Mouse (Mus musculus) embryonic stem cell, embryonic (primary cell): Measurements from ENCODE around the gene Ifitm2.
"Not testable (repeated sequence)": the region's sequence is repeated elsewhere in the genome, so short reads cannot be mapped to it uniquely, and the experiment has no call there.

ENCODE experiments used
- CTCF ChIA-PET, 4 experiments: fragments of 300-600 bp in 2 of 4; fragments of 350-600 bp in 2 of 4; sonication (Branson Sonifier 250); formaldehyde crosslinking; loops; one replicate each; lab custom pipeline; 2022; ENCODE audit warnings: inconsistent platforms in 2 of 4; lab: Charles Lee
- POLR2A ChIA-PET, 4 experiments: fragments of 300-600 bp in 2 of 4; fragments of 350-600 bp in 2 of 4; sonication (Branson Sonifier 250); formaldehyde crosslinking; loops; one replicate each; lab custom pipeline; 2022; ENCODE audit warnings: antibody characterized with exemption in 4 of 4, inconsistent platforms in 1 of 4; lab: Charles Lee

Ifitm2 gene

GRCm38 (mm10) chr7:140955758-140956555 is at the start of gene Ifitm2, which contains the start of gene Gm45717:
Gene Ifitm2, minus strand, starts transcription at chr7:140955987.
Gene Gm45717, minus strand, starts transcription at chr7:140955937.
- CTCF ChIA-PET: interaction anchor here in 1 of 4 experiments (1.2 to 1.5 kb wide), 3 partner anchors 12 to 92 kb away, joined by 3 to 7 read pairs (median 3); no protein-coding TSS in a partner anchor

GRCm38 (mm10) chr7:141003248-141004010 is 47.6 kb upstream of the Ifitm2 start:
- ChIA-PET CTCF (interaction anchor here in 1 of 4 experiments (0.6 kb wide), 1 partner anchor 48 kb away, joined by 3 read pairs; no protein-coding TSS in a partner anchor), POLR2A (interaction anchor here in 1 of 4 experiments (1.0 kb wide), 1 partner anchor 13 kb away, joined by 3 read pairs; no protein-coding TSS in a partner anchor)

More at GRCm38 (mm10) chr7:140955758-140956555, at the start of gene Ifitm2, which contains the start of gene Gm45717:
- POLR2A ChIA-PET: interaction anchor here (0.6 to 7.8 kb wide), 36 partner anchors 12 to 450 kb away, joined by 3 to 79 read pairs (median 4); partner anchors contain the start of genes Ifitm1 (in 2 of the 4), Pgghg (in 2 of the 4), Psmd13 (in 2 of the 4) and Sirt3 (in 2 of the 4)

- POLR2A ChIA-PET: interaction anchor here in 3 of 4 experiments (0.5 to 1.4 kb wide), 5 partner anchors 12 to 62 kb away, joined by 3 to 7 read pairs (median 5); no protein-coding TSS in a partner anchor
- CTCF ChIA-PET: interaction anchor here in 1 of 4 experiments (0.7 kb wide), 1 partner anchor 42 kb away, joined by 3 read pairs; no protein-coding TSS in a partner anchor
Observed at GRCm38 (mm10) chr7:141000881-141001708, 45.3 kb upstream of the Ifitm2 start.

GRCm38 (mm10) chr7:140998853-140999700 is 43.3 kb upstream of the Ifitm2 start:
- ChIA-PET CTCF (interaction anchor here in 1 of 4 experiments (0.7 kb wide), 1 partner anchor 52 kb away, joined by 3 read pairs; no protein-coding TSS in a partner anchor), POLR2A (interaction anchor here in 1 of 4 experiments (0.7 to 0.8 kb wide), 2 partner anchors 42 to 43 kb away, joined by 3 to 4 read pairs; no protein-coding TSS in a partner anchor)

- CTCF ChIA-PET: interaction anchor here in 3 of 4 experiments (0.6 to 1.7 kb wide), 4 partner anchors 13 to 89 kb away, joined by 3 to 4 read pairs (median 4); no protein-coding TSS in a partner anchor
Observed at GRCm38 (mm10) chr7:140997817-140998216, 42.0 kb upstream of the Ifitm2 start.

GRCm38 (mm10) chr7:140991117-140991689 is 35.4 kb upstream of the Ifitm2 start:
- ChIA-PET POLR2A (interaction anchor here (0.6 to 4.6 kb wide), 12 partner anchors 9 to 1778 kb away, joined by 3 to 26 read pairs (median 5); no protein-coding TSS in a partner anchor), CTCF (interaction anchor here in 3 of 4 experiments (0.5 to 2.5 kb wide), 5 partner anchors 17 to 75 kb away, joined by 3 to 11 read pairs (median 5); partner anchors contain the start of gene Ifitm1 (in 1 of the 3))

More at GRCm38 (mm10) chr7:140997817-140998216, 42.0 kb upstream of the Ifitm2 start:
- POLR2A ChIA-PET: interaction anchor here in 1 of 4 experiments (1.2 kb wide), 1 partner anchor 34 kb away, joined by 3 read pairs; no protein-coding TSS in a partner anchor

GRCm38 (mm10) chr7:140990622-140991021 is 34.8 kb upstream of the Ifitm2 start:
- ChIA-PET CTCF (interaction anchor here in 3 of 4 experiments (0.6 to 2.5 kb wide), 5 partner anchors 18 to 140 kb away, joined by 3 to 11 read pairs (median 5); partner anchors contain the start of gene Ifitm1 (in 1 of the 3)), POLR2A (interaction anchor here (0.6 to 4.6 kb wide), 23 partner anchors 8 to 1777 kb away, joined by 3 to 26 read pairs (median 4); partner anchors contain the start of genes Gm45785 (in 1 of the 4) and Ric8a (in 1 of the 4))

- ChIA-PET CTCF (interaction anchor here in 3 of 4 experiments (0.6 to 2.5 kb wide), 6 partner anchors 18 to 139 kb away, joined by 3 to 11 read pairs (median 5); partner anchors contain the start of gene Ifitm1 (in 1 of the 3)), POLR2A (interaction anchor here (0.7 to 4.6 kb wide), 34 partner anchors 8 to 1777 kb away, joined by 3 to 26 read pairs (median 4); partner anchors contain the start of genes Gm45785 (in 1 of the 4), Psmd13 (in 1 of the 4), Ptdss2 (in 1 of the 4) and Rassf7 (in 1 of the 4))
Observed at GRCm38 (mm10) chr7:140990185-140990584, 34.4 kb upstream of the Ifitm2 start.

GRCm38 (mm10) chr7:140989022-140989421 is 33.2 kb upstream of the Ifitm2 start:
- ChIA-PET POLR2A (interaction anchor here in 3 of 4 experiments (0.6 to 4.6 kb wide), 18 partner anchors 12 to 872 kb away, joined by 3 to 26 read pairs (median 4); partner anchors contain the start of genes Psmd13 (in 1 of the 3), Ptdss2 (in 1 of the 3) and Sirt3 (in 1 of the 3)), CTCF (interaction anchor here in 2 of 4 experiments (0.8 to 2.5 kb wide), 5 partner anchors 19 to 86 kb away, joined by 3 to 11 read pairs (median 4); no protein-coding TSS in a partner anchor)

GRCm38 (mm10) chr7:140987182-140988138 is 31.7 kb upstream of the Ifitm2 start:
- ChIA-PET CTCF (interaction anchor here in 1 of 4 experiments (0.7 kb wide), 1 partner anchor 77 kb away, joined by 5 read pairs; no protein-coding TSS in a partner anchor), POLR2A (interaction anchor here in 3 of 4 experiments (0.5 to 1.6 kb wide), 12 partner anchors 11 to 94 kb away, joined by 3 to 7 read pairs (median 3); no protein-coding TSS in a partner anchor)

GRCm38 (mm10) chr7:140982971-140983370 is 27.2 kb upstream of the Ifitm2 start:
- POLR2A ChIA-PET: interaction anchor here (0.5 to 2.7 kb wide), 15 partner anchors 7 to 77 kb away, joined by 3 to 15 read pairs (median 5); partner anchors contain the start of gene Ifitm1 (in 1 of the 4)

GRCm38 (mm10) chr7:140981704-140982103 is 25.9 kb upstream of the Ifitm2 start:
- ChIA-PET POLR2A (interaction anchor here in 3 of 4 experiments (0.6 to 2.7 kb wide), 22 partner anchors 8 to 196 kb away, joined by 3 to 15 read pairs (median 4); partner anchors contain the start of genes Ifitm1 (in 1 of the 3) and Rnh1 (in 1 of the 3)), CTCF (interaction anchor here in 1 of 4 experiments (1.2 to 1.5 kb wide), 2 partner anchors 14 to 67 kb away, joined by 6 read pairs; partner anchors contain the start of gene Ifitm1)

More at GRCm38 (mm10) chr7:140982971-140983370, 27.2 kb upstream of the Ifitm2 start:
- CTCF ChIA-PET: interaction anchor here in 3 of 4 experiments (1.0 to 1.5 kb wide), 4 partner anchors 15 to 66 kb away, joined by 3 to 6 read pairs (median 5); partner anchors contain the start of gene Ifitm1 (in 1 of the 3)

GRCm38 (mm10) chr7:140976720-140977119 is 20.9 kb upstream of the Ifitm2 start:
- POLR2A ChIA-PET: interaction anchor here in 3 of 4 experiments (0.6 to 2.6 kb wide), 10 partner anchors 9 to 71 kb away, joined by 3 to 7 read pairs (median 3); no protein-coding TSS in a partner anchor
- CTCF ChIA-PET: not testable (repeated sequence)
